Mouse (Mus musculus): Measurements from ENCODE around the gene Rnf212b. TPM values are rescaled to one million over a fixed set of nuclear protein-coding genes. Genes with fewer than 3 reads are reported as not detected.

The Rnf212b gene
- polyA plus RNA-seq, 1 experiment, result not detected

DNA sequence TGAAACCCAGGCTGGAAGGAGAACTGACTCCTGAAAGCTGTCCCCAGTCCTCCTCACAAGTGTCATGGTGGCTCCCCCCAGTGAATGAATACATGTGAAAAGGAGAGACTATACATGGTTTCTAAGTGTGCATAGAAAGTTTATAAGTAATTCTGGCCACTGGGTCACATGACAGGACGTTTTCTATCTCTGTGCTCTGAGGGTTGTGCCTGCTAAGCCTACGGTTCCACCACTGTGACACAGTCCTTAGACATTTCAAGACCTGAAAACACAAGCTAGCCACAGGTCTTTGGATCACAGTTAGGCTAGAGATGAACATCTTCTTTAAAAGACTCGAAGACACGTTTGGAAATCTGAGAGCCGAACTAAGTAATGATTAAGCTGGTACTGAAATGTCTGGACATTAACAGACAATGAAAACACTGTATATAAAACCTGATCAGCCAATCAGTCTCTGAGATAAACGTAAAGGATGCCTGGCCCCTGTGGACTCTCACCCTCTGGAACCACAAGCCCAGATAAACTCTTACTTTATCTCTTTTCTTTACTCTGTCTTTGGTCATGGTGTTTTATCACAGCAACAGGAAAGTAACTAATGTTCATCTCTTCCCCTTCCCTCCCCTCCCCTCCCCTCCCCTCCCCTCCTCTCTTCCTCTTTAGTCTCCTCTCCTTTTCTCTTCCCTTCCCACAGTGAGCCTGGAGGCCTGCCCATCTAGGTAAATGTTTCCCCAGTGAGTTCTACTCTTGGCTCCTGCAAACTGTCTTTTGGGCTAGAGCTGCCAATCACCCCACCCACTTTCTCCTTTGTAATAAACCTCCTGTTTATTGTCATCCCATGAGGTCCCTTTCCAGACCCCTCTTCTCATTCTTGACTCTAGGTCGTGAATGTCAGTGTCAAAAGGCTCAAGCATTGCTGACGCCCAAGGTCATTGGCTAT lies 19.8 kb upstream of the Rnf212b start:
- peaks cover 16% of the 10 kb centered on the region for H3K27me3 ChIP-seq (replicated peaks)
- H3K9me3 ChIP-seq, result no peaks in the 10 kb centered on the region
- no peak overlapping the region for H3K4me3 ChIP-seq (replicated peaks)
- TF ChIP-seq GATA1 (IDR thresholded peaks at IDR 0.05; ENCODE audit: borderline replicate concordance, low read length) (no peak), FLI1 (IDR thresholded peaks at IDR 0.05; ENCODE audit: low read length) (no peak)
- H3K4me1 ChIP-seq, result peaks cover 31% of the 10 kb centered on the region
- H3K36me3 ChIP-seq (replicated peaks; ENCODE audit: low read length), result no peaks in the 10 kb centered on the region

DNA sequence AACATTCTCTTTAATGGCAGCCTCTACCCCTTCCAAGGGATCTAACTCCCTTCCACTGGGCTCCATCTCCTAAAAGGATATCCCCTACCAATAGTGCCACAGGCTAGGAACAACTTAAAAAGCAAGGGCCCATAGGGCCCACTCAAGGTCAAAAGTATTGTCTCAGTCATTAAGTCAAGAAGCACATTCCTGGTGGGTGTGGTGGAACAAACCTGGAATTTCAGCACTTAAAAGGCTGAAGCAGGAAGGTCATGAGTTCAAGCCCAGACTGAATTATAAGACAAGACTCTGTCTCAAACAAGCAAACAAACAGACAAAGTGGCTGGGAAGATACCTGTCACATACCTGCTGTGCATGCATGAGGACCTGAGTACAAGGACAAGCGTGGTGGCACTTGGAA lies 18.0 kb upstream of the Rnf212b start:
- Histone ChIP-seq H3K27me3 (replicated peaks) (peaks cover 14% of the 10 kb centered on the region), H3K9me3 (no peaks in the 10 kb centered on the region), H3K4me1 (peaks cover 31% of the 10 kb centered on the region), H3K36me3 (replicated peaks; ENCODE audit: low read length) (no peaks in the 10 kb centered on the region), H3K4me3 (replicated peaks) (no peak overlapping the region)
- TF ChIP-seq FLI1 (IDR thresholded peaks at IDR 0.05; ENCODE audit: low read length) (no peak), GATA1 (IDR thresholded peaks at IDR 0.05; ENCODE audit: borderline replicate concordance, low read length) (no peak)

DNA sequence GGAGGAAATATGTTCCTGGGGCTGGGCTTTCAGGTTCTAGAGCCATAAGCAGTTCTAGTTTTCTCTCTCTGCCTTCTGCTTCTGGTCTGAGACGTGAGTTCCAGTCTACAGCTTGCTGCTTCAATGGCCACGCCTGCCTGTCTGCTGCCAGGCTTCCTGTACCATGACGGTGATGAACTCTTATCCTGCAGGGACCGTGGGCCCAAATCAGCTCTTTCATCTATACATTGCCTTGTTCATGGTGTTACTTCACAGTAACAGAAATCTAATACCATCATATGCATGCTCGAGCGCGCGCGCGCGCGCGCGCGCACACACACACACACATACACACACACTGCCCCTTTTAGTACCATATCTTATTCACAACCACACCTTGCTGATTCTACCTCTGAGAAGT lies 17.2 kb upstream of the Rnf212b start:
- peaks cover 31% of the 10 kb centered on the region for H3K4me1 ChIP-seq
- H3K27me3 ChIP-seq (replicated peaks), result peaks cover 14% of the 10 kb centered on the region
- TF ChIP-seq FLI1 (IDR thresholded peaks at IDR 0.05; ENCODE audit: low read length) (no peak), GATA1 (IDR thresholded peaks at IDR 0.05; ENCODE audit: borderline replicate concordance, low read length) (no peak)
- H3K4me3 ChIP-seq (replicated peaks), result no peak overlapping the region
- H3K9me3 ChIP-seq, result no peaks in the 10 kb centered on the region
- no peaks in the 10 kb centered on the region for H3K36me3 ChIP-seq (replicated peaks; ENCODE audit: low read length)

DNA sequence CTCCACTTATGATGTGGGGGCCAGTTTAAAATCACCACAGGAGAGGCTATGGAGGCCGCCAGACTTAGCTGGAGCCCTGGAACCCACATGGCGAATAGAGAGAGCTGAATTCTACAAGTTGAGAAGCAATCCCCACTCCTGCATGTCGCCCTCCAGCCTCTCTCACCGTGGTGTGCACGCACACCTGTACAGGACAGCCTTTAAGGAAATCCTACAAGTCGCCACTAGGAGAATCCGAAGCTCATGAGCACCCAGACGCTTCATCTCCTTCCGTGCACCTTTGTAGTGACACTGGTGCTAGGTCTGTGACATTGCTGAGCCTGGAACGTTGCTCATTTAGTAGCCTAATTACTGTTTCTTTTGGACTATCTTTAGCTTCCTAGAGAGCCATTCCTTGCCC lies 14.3 kb upstream of the Rnf212b start:
- H3K27me3 ChIP-seq (replicated peaks), result peaks cover 12% of the 10 kb centered on the region

DNA sequence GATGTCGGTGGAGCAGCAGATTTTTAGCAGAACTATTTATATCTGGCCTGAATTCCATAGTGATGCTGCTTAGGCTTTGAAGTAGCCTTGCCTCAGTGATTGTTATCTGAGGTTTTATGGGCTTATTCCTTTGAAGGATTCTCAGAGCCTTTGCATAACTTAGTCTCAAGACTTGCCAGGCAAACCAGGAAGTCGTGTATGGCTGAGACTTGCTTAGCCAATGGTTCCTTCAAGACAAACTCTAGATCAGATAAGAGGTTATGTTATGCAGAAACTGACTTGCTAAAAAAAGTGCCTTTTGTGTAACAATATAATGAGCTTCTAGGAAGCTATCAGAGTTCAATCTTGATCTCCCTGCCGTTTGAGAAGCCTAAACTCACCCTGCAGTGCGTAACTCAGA lies 11.5 kb upstream of the Rnf212b start:
- 0 out of 2 replicates have a peak, but pooled peaks cover 3% of the 10 kb centered on the region for H3K9me3 ChIP-seq
- peak overlapping the region; percentile 46 for H3K4me3 ChIP-seq (replicated peaks)
- H3K36me3 ChIP-seq (replicated peaks; ENCODE audit: low read length), result no peaks in the 10 kb centered on the region
- H3K27me3 ChIP-seq (replicated peaks), result peaks cover 13% of the 10 kb centered on the region
- TF ChIP-seq GATA1 (IDR thresholded peaks at IDR 0.05; ENCODE audit: borderline replicate concordance, low read length) (no peak), FLI1 (IDR thresholded peaks at IDR 0.05; ENCODE audit: low read length) (no peak)
- peaks cover 4% of the 10 kb centered on the region; the same call in 1 of the 2 replicates for H3K4me1 ChIP-seq

More for the DNA sequence above, 14.3 kb upstream of the Rnf212b start:
- H3K4me3 ChIP-seq (replicated peaks), result no peak overlapping the region
- H3K9me3 ChIP-seq, result 0 out of 2 replicates have a peak, but pooled peaks cover 3% of the 10 kb centered on the region
- peaks cover 19% of the 10 kb centered on the region for H3K4me1 ChIP-seq
- TF ChIP-seq FLI1 (IDR thresholded peaks at IDR 0.05; ENCODE audit: low read length), result no peak
- no peak for TF ChIP-seq GATA1 (IDR thresholded peaks at IDR 0.05; ENCODE audit: borderline replicate concordance, low read length)
- no peaks in the 10 kb centered on the region for H3K36me3 ChIP-seq (replicated peaks; ENCODE audit: low read length)

DNA sequence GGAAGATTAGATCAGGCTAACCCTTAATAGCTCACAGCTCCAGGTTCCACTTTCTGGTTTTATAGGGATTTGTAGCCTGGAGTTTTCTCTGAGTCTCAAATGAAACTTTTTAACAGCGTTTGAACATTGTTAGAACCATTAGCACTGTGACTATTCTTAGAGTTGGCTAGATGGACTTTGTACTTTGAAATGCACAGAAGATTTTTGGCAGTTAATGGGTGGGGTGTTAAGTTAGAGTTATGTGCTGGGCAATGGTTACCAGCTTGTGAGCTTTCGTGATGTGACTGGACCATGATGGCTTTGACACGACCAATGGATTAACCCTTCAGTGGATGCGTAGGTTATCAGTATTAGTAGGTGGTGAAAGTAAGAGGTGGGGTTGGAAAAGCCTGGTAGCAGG lies 7.8 kb upstream of the Rnf212b start:
- Histone ChIP-seq H3K4me1 (peaks cover 7% of the 10 kb centered on the region; the same call in 1 of the 2 replicates), H3K9me3 (0 out of 2 replicates have a peak, but pooled peaks cover 3% of the 10 kb centered on the region)
- no peak for TF ChIP-seq GATA1 (IDR thresholded peaks at IDR 0.05; ENCODE audit: borderline replicate concordance, low read length)
- no peak for TF ChIP-seq FLI1 (IDR thresholded peaks at IDR 0.05; ENCODE audit: low read length)

DNA sequence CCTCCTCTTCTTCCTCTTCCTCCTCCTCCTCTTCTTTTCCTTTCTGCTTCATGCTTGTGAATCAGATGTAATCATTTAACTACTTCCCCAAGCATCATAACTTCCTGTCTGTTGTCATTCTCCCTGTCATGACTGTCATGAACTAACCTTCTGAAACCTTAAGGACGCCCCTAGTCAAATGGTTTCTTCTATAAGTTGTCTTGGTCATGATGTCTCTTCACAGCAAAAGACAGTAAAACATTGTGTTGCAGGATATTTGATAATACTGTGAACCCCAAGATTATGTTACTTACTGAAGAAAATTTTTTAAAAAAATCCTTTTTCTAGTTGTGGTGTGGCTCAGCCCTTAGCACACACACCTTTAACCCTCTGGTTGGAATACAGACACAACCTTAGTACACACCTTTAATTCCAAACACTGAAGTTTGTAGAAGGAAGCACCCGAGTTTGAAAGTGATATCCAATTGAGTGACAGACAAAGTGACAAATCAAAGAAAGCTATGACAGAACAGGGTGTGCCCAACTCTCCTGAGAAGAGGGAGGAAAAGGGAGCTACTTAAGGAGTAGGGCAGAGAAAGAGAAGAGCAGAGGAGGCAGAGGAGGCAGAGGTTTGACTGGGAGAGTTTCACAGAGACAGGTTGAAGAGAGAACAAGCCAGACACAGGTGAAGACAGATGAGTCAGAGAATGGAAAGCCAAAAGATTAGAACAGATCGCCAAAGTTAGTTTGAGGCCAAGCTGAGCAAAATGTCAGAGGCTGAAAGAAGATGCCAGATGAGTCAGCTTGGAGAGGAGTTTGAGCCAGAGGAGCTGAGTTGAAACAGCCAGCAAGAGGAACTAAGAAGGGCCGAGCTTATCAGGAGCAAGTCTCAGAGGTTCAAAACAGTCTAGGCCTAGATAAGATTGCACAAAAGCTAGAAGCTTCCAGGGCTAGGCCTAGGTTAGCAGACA lies 4.9 kb upstream of the Rnf212b start:
- peaks cover 5% of the 10 kb centered on the region for H3K27me3 ChIP-seq (replicated peaks)
- H3K4me3 ChIP-seq (replicated peaks), result no peak overlapping the region
- H3K36me3 ChIP-seq (replicated peaks; ENCODE audit: low read length), result no peaks in the 10 kb centered on the region
- TF ChIP-seq GATA1 (IDR thresholded peaks at IDR 0.05; ENCODE audit: borderline replicate concordance, low read length), result no peak
- no peak for TF ChIP-seq FLI1 (IDR thresholded peaks at IDR 0.05; ENCODE audit: low read length)
- H3K4me1 ChIP-seq, result peaks cover 7% of the 10 kb centered on the region; the same call in 1 of the 2 replicates
- H3K9me3 ChIP-seq, result no peaks in the 10 kb centered on the region

More for the DNA sequence above, 7.8 kb upstream of the Rnf212b start:
- Histone ChIP-seq H3K4me3 (replicated peaks) (no peak overlapping the region), H3K36me3 (replicated peaks; ENCODE audit: low read length) (no peaks in the 10 kb centered on the region), H3K27me3 (replicated peaks) (peaks cover 8% of the 10 kb centered on the region)

DNA sequence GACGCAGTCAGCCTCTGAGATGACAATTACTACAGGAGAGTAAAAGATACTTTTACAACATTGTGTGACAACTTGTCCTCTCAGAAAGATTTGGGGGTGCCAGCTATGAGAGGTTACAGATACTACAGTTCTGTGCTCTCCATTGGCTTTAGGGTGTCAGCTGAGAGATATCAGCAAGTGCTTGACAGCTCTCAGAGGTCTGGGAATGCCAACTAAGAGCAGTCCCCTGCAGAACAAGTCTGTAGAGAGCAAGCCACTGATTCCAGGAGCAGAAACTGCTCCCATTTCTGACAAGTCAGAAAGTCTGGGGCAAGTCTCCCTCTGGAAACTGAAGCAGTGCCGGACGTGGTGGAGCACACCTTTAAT lies 4.3 kb upstream of the Rnf212b start:
- H3K27me3 ChIP-seq (replicated peaks), result peaks cover 6% of the 10 kb centered on the region
- no peak overlapping the region for H3K4me3 ChIP-seq (replicated peaks)
- no peaks in the 10 kb centered on the region for H3K36me3 ChIP-seq (replicated peaks; ENCODE audit: low read length)
- TF ChIP-seq GATA1 (IDR thresholded peaks at IDR 0.05; ENCODE audit: borderline replicate concordance, low read length), result no peak
- no peak for TF ChIP-seq FLI1 (IDR thresholded peaks at IDR 0.05; ENCODE audit: low read length)
- peaks cover 7% of the 10 kb centered on the region; the same call in 1 of the 2 replicates for H3K4me1 ChIP-seq
- no peaks in the 10 kb centered on the region for H3K9me3 ChIP-seq

DNA sequence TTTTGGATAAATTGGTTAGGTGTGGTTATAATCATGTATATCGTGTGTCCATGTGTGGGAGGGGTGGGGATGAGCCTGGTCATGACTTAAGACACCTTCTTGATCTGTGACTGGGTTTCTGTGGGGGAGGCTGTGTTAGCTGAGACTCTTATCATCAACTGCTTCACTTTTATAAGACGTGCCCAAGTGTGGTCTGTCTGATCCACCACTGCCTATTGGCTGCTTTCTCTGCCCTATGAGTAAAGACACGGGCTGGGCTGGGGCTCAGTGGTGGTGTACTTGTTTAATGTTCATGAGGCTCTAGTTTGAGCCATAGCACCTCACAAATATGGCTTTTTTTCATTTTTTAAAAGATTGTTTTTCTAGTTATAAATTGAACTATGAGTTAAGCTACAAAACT lies 1.8 kb downstream of the Rnf212b start:
- Histone ChIP-seq H3K9me3 (no peaks in the 10 kb centered on the region), H3K36me3 (replicated peaks; ENCODE audit: low read length) (no peaks in the 10 kb centered on the region)
- TF ChIP-seq FLI1 (IDR thresholded peaks at IDR 0.05; ENCODE audit: low read length) (no peak), GATA1 (IDR thresholded peaks at IDR 0.05; ENCODE audit: borderline replicate concordance, low read length) (no peak)

More for the DNA sequence above, 1.8 kb downstream of the Rnf212b start:
- no peak overlapping the region for H3K4me3 ChIP-seq (replicated peaks)
- no peaks in the 10 kb centered on the region for H3K4me1 ChIP-seq
- H3K27me3 ChIP-seq (replicated peaks), result peaks cover 4% of the 10 kb centered on the region
